ENCODE assay signal across 7 mouse cellular contexts in the genomic region with DNA sequence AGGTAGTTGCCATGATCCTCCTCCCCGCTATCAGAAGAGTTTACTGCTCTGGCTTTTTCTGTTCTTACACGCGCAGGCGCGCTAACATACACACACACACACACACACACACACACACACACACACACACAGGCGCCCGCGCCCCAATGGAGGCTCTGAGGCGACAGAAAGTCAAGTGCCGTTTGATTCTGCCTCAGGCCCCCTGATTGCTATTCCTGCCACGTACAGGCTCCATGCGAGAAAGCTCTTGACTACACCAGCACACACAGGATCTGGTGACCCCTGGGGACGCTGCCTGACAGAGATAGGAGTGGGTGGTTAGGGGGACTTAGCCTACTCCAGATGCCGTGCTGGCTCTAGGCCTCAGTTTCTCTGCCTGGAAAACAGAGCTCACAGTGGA. TPM values are rescaled to one million over a fixed set of nuclear protein-coding genes. Genes with fewer than 3 reads are reported as not detected.
DNase-seq lines count a peak whose midpoint lies in the region; ATAC-seq and TF ChIP-seq lines count a peak whose summit lies in the region.

No protein-coding gene starts in this region.

- no peak for TF ChIP-seq CTCF in forebrain, postnatal 0 days (IDR thresholded peaks at IDR 0.05; ENCODE audit: low read depth)
- TF ChIP-seq CTCF in thymus, adult 2 months (IDR thresholded peaks at IDR 0.05; ENCODE audit: borderline replicate concordance, control insufficient read depth, extremely low read depth, insufficient read depth, low read length, poor library complexity): no peak

- peaks cover 37% of the 10 kb centered on the region for H3K36me3 ChIP-seq in forebrain, postnatal 0 days (ENCODE audit: insufficient read depth)
- peaks cover 14% of the 10 kb centered on the region for H3K36me3 ChIP-seq in thymus, adult 2 months (ENCODE audit: control insufficient read depth, insufficient read depth, low read length)

- H3K27ac ChIP-seq in forebrain, postnatal 0 days (ENCODE audit: low read depth, low read length): peak overlapping the region; percentile 66
- no peak overlapping the region for H3K27ac ChIP-seq in thymus, adult 2 months (ENCODE audit: control insufficient read depth, insufficient read depth, low read length)

- H3K27me3 ChIP-seq in forebrain, postnatal 0 days (ENCODE audit: insufficient read depth, low read length): no peaks in the 10 kb centered on the region
- H3K27me3 ChIP-seq in thymus, adult 2 months (ENCODE audit: control insufficient read depth, insufficient read depth, low read length): peaks cover 7% of the 10 kb centered on the region; the same call in 1 of the 2 replicates

- no peaks in the 10 kb centered on the region for H3K9me3 ChIP-seq in forebrain, postnatal 0 days (ENCODE audit: low read length)

- peak overlapping the region; percentile 72 for H3K4me3 ChIP-seq in forebrain, postnatal 0 days (ENCODE audit: low read depth, low read length)
- H3K4me3 ChIP-seq in thymus, adult 2 months (ENCODE audit: control insufficient read depth, insufficient read depth, low read length): no peak overlapping the region

- peak; percentile 39 for DNase-seq in thymus, postnatal 4 days
- no peak for DNase-seq in thymus, postnatal 10 days (ENCODE audit: low spot score in 2 of 2)
- peak; percentile 80 for DNase-seq in forebrain, postnatal 0 days
- peak; percentile 88 for DNase-seq in left cerebral cortex, postnatal 4 days
- no peak for DNase-seq in gastrocnemius, postnatal 10 days
- DNase-seq in thymus, adult 2 months: no peak

- peak; percentile 61 for ATAC-seq in forebrain, postnatal 0 days
- no peak for ATAC-seq in activated CD4-positive, CD25-positive, alpha-beta regulatory T cell, adult 4 months

- no peak for TF ChIP-seq POLR2A in thymus, adult 2 months (IDR thresholded peaks at IDR 0.05; ENCODE audit: control insufficient read depth, extremely low read depth, insufficient read depth, low read length, poor library complexity)

- 20% methylated on average over 14 of the region's 14 CpGs for WGBS in forebrain, postnatal 0 days
- 63% methylated on average over 14 of the region's 14 CpGs for WGBS in thymus, adult 2 months

- peak overlapping the region; percentile 96 for H3K4me2 ChIP-seq in forebrain, postnatal 0 days (ENCODE audit: low read depth)

- H3K9ac ChIP-seq in forebrain, postnatal 0 days: peak overlapping the region; percentile 93

- H3K4me1 ChIP-seq in forebrain, postnatal 0 days (ENCODE audit: insufficient read depth): peaks cover 13% of the 10 kb centered on the region
- no peaks in the 10 kb centered on the region for H3K4me1 ChIP-seq in thymus, adult 2 months (replicated peaks; ENCODE audit: control insufficient read depth, insufficient read depth, low read length)

- intact Hi-C loops in left cerebral cortex, postnatal 4 days (cut with DNase I): no loop called here

RNA-seq across cellular contexts. Expression of gene Shd, which starts 0.7 kb away (rescaled TPM):
- 124 and 152 TPM in 2 replicates for total RNA-seq in forebrain, postnatal 0 days (2014; rRNA removed)
- 106 and 116 TPM in 2 replicates for polyA plus RNA-seq in forebrain, postnatal 0 days (2015; fragmentation: Nextera tagmentation; extraction: Ambion mirVana)
- total RNA-seq in left cerebral cortex, postnatal 4 days (2021): 100 to 1,000 TPM in 1 of 2 experiments, 10 to 100 TPM in 1; 99.6 to 101 TPM
- not detected for polyA plus RNA-seq in activated CD4-positive, CD25-positive, alpha-beta regulatory T cell, adult 4 months (2017; shearing (Covaris generic))
- 1 to 10 TPM in 1 of 2 experiments, under 1 TPM in 1; 0.87 to 1.2 TPM for total RNA-seq in gastrocnemius, postnatal 10 days (2021)
- polyA plus RNA-seq in thymus, adult 2 months (2012; rRNA removed): 0.59 and 1.9 TPM in 2 replicates

RNA-seq across cellular contexts. Expression of gene Yju2, which starts 10.7 kb away (rescaled TPM):
- 12.9 and 15.2 TPM in 2 replicates for total RNA-seq in forebrain, postnatal 0 days (2014; rRNA removed)
- 12.9 and 15.2 TPM in 2 replicates for polyA plus RNA-seq in forebrain, postnatal 0 days (2015; fragmentation: Nextera tagmentation; extraction: Ambion mirVana)
- 10 to 100 TPM; 16.7 to 18.2 TPM for total RNA-seq in left cerebral cortex, postnatal 4 days (2021)
- polyA plus RNA-seq in activated CD4-positive, CD25-positive, alpha-beta regulatory T cell, adult 4 months (2017; shearing (Covaris generic)): 10 to 100 TPM; 26.9 to 30.2 TPM
- total RNA-seq in gastrocnemius, postnatal 10 days (2021): 10 to 100 TPM; 11.1 to 11.6 TPM
- polyA plus RNA-seq in thymus, adult 2 months (2012; rRNA removed): 16.9 and 17.3 TPM in 2 replicates

RNA-seq across cellular contexts. Expression of gene Fsd1, which starts 16.7 kb away (rescaled TPM):
- 106 and 113 TPM in 2 replicates for total RNA-seq in forebrain, postnatal 0 days (2014; rRNA removed)
- polyA plus RNA-seq in forebrain, postnatal 0 days (2015; fragmentation: Nextera tagmentation; extraction: Ambion mirVana): 162 and 169 TPM in 2 replicates
- total RNA-seq in left cerebral cortex, postnatal 4 days (2021): 100 to 1,000 TPM; 110 to 119 TPM
- not detected for polyA plus RNA-seq in activated CD4-positive, CD25-positive, alpha-beta regulatory T cell, adult 4 months (2017; shearing (Covaris generic))
- total RNA-seq in gastrocnemius, postnatal 10 days (2021): 1 to 10 TPM in 1 of 2 experiments, under 1 TPM in 1; 0.49 to 1.0 TPM
- polyA plus RNA-seq in thymus, adult 2 months (2012; rRNA removed): 0.26 and 0.62 TPM in 2 replicates

RNA-seq across cellular contexts. Expression of gene Ebi3, which starts 17.1 kb away (rescaled TPM):
- 2.1 and 3.4 TPM in 2 replicates for total RNA-seq in forebrain, postnatal 0 days (2014; rRNA removed)
- polyA plus RNA-seq in forebrain, postnatal 0 days (2015; fragmentation: Nextera tagmentation; extraction: Ambion mirVana): 6.4 and 7.7 TPM in 2 replicates
- total RNA-seq in left cerebral cortex, postnatal 4 days (2021): 1 to 10 TPM; 4.9 to 5.9 TPM
- 10 to 100 TPM; 52.7 to 95.2 TPM for polyA plus RNA-seq in activated CD4-positive, CD25-positive, alpha-beta regulatory T cell, adult 4 months (2017; shearing (Covaris generic))
- 1 to 10 TPM in 1 of 2 experiments, under 1 TPM in 1; 0.75 to 1.6 TPM for total RNA-seq in gastrocnemius, postnatal 10 days (2021)
- 24.5 and 25.9 TPM in 2 replicates for polyA plus RNA-seq in thymus, adult 2 months (2012; rRNA removed)

RNA-seq across cellular contexts. Expression of gene Zfp119b, which starts 20.3 kb away (rescaled TPM):
- total RNA-seq in forebrain, postnatal 0 days (2014; rRNA removed): 5.7 and 6.5 TPM in 2 replicates
- 5.4 and 6.0 TPM in 2 replicates for polyA plus RNA-seq in forebrain, postnatal 0 days (2015; fragmentation: Nextera tagmentation; extraction: Ambion mirVana)
- total RNA-seq in left cerebral cortex, postnatal 4 days (2021): 1 to 10 TPM; 4.4 to 5.7 TPM
- 10 to 100 TPM; 17.2 to 17.4 TPM for polyA plus RNA-seq in activated CD4-positive, CD25-positive, alpha-beta regulatory T cell, adult 4 months (2017; shearing (Covaris generic))
- 1 to 10 TPM; 3.5 to 4.0 TPM for total RNA-seq in gastrocnemius, postnatal 10 days (2021)
- polyA plus RNA-seq in thymus, adult 2 months (2012; rRNA removed): 0.17 and 0.23 TPM in 2 replicates

Comparison
In these comparisons a context has a peak if more than half of its experiments do, and no peak if none do; other contexts are left out.
1. DNase-seq: peak in thymus, postnatal 4 days (single experiment), forebrain, postnatal 0 days (single experiment) and left cerebral cortex, postnatal 4 days (single experiment); none in thymus, postnatal 10 days (0 of 2), gastrocnemius, postnatal 10 days (single experiment) and thymus, adult 2 months (single experiment).
2. RNA of gene Shd, which starts 0.7 kb away (total RNA-seq): 124 to 152 TPM in forebrain, postnatal 0 days and 99.6 to 101 TPM in left cerebral cortex, postnatal 4 days; 0.87 to 1.2 TPM in gastrocnemius, postnatal 10 days; every median in the first group is over 10 times any median in the second.
3. RNA of gene Fsd1, which starts 16.7 kb away (total RNA-seq): 110 to 119 TPM in left cerebral cortex, postnatal 4 days and 106 to 113 TPM in forebrain, postnatal 0 days; 0.49 to 1.0 TPM in gastrocnemius, postnatal 10 days; every median in the first group is over 10 times any median in the second.